Mouse (Mus musculus) adrenal gland, postnatal 25 days (tissue): ENCODE data around the gene Efr3b. TPM values are rescaled to one million over a fixed set of nuclear protein-coding genes. Genes with fewer than 3 reads are reported as not detected.

Source experiments
- total RNA-seq: library from RNA; stranded (reverse); gene quantifications from 2 replicates; pipeline ENCODE4 v1.2.3, GENCODE M21; 2021

Gene Efr3b
- total RNA-seq, 1 experiment from 2014 or later, result 2.7 TPM

Other genes with a start within 250 kb of the Efr3b start
- gene Dnmt3a, start 232.9 kb downstream of the Efr3b start, total RNA-seq, result 62.9 and 86.0 TPM in 2 replicates
- gene Pomc, start 84.0 kb downstream of the Efr3b start, total RNA-seq, result 1.00 and 1.3 TPM in 2 replicates
- 4.1 and 4.7 TPM in 2 replicates for gene Dnajc27, start 43.7 kb upstream of the Efr3b start, total RNA-seq
- gene Adcy3, start 94.2 kb upstream of the Efr3b start, total RNA-seq, result 28.3 and 39.5 TPM in 2 replicates
- gene Ptrhd1, start 195.1 kb upstream of the Efr3b start, total RNA-seq, result 7.4 and 7.6 TPM in 2 replicates
- 9.6 and 10.2 TPM in 2 replicates for gene Cenpo, start 195.4 kb upstream of the Efr3b start, total RNA-seq